Mouse (Mus musculus) midbrain, embryonic 10.5 days (tissue): ENCODE results near the gene Zfp429. TPM values are rescaled to one million over a fixed set of nuclear protein-coding genes. Genes with fewer than 3 reads are reported as not detected.

Experiments used
- DNase-seq: peaks from one replicate; pipeline ENCODE4 v3.0.0-alpha.2; 2017; ENCODE audit warnings: low spot score
- H3K27ac ChIP-seq: fragments of 300-500 bp; sonication (generic); replicated peaks from 2 replicates; pipeline ENCODE4 v1.5.1; 2016; ENCODE audit warnings: mild to moderate bottlenecking
- H3K27me3 ChIP-seq: fragments of 300-500 bp; sonication (generic); 2 replicates; pipeline ENCODE4 v1.6.1; 2016; ENCODE audit warnings: low read depth, mild to moderate bottlenecking; ENCODE audit not compliant: poor library complexity, severe bottlenecking
- H3K36me3 ChIP-seq: fragments of 300-500 bp; sonication (generic); 2 replicates; pipeline ENCODE4 v1.6.1; 2016; ENCODE audit warnings: mild to moderate bottlenecking, moderate library complexity
- H3K4me1 ChIP-seq: fragments of 300-500 bp; sonication (generic); 2 replicates; pipeline ENCODE4 v1.6.1; 2016
- H3K4me3 ChIP-seq: fragments of 300-500 bp; sonication (generic); 2 replicates; pipeline ENCODE4 v1.5.1; 2016; ENCODE audit warnings: mild to moderate bottlenecking, moderate library complexity
- H3K9me3 ChIP-seq: fragments of 300-500 bp; sonication (generic); replicated peaks from 2 replicates; pipeline ENCODE4 v1.6.1; 2016; ENCODE audit warnings: mild to moderate bottlenecking
- WGBS: fragments of 180-500 bp; shearing (Covaris S2); methylation state at CpG from one replicate; pipeline ENCODE4 v1.1.7; 2016; 5-methylcytosine and 5-hydroxymethylcytosine counted together
- polyA plus RNA-seq: library from polyadenylated mRNA; unstranded; fragments of >200 nt; fragmentation: Nextera tagmentation; extraction: Ambion mirVana; gene quantifications from 2 replicates; pipeline ENCODE4 v1.2.1, GENCODE M21; 2016

Zfp429 gene
- polyA plus RNA-seq, 1 experiment from 2014 or later = 4.3 TPM

DNA sequence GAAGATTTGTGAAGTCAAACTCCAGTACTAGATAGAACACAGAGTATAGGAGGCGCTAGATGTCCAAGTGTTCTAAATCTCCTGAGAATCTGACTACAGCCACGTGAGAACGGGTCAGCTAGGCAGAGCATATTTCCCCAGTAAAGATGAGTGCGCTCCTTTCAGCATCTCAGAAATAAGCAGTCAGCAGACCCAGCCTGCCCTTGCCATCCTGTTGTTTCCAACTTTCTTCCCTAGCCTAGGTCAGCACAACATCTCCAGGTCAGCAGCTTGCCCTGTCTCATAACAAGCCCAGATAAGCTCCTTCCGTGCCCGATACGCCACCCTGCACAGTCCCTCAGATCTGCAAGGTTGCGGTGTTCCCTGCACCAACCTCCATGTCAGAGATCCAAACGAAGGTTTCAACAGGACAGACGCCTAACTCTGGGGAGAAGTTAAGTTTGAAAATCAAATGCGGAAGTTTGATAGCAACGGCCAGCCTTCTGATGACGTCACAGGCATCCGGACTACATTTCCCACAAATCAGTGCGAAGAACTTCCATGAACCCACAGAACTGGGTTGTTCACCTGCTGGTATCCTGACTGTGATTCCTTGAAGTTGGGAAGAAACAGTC, 39.4 kb downstream of the Zfp429 start, which contains the start of the genes Gm28044 and Zfp953:
TSS of gene Gm28044 (minus strand) at position 406 of the 614 bp plus-strand sequence.
TSS of gene Zfp953 (minus strand) at position 475 of the 614 bp plus-strand sequence.
- Histone ChIP-seq H3K36me3 (no peaks in the 10 kb centered on the region), H3K4me1 (peaks cover 14% of the 10 kb centered on the region), H3K27me3 (no peaks in the 10 kb centered on the region), H3K9me3 (no peaks in the 10 kb centered on the region), H3K27ac (peak within 1 kb of the TSS; percentile 82), H3K4me3 (peak within 1 kb of the TSS; percentile 81)
- DNase-seq = peak; percentile 81
- WGBS = under 1% methylated on average over 15 of the region's 15 CpGs

DNA sequence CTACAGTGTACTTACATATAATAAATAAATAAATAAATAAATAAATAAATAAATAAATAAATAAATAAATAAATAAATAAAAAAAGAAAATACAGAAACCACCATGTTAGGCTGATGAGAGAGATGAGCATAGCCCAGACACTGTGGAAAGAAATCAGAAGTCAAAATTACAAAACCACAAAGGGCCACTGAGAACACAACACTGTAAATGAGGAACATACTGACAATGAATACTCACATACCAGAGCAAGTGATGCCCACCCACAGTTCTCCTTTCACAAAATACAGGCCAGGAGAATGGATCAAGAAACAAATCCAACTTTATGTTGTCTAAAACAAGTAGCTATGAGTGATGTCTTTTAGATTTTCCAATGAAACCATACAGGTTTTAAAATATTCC, 47.8 kb downstream of the Zfp429 start:
- no peak for DNase-seq
- Histone ChIP-seq H3K36me3 (no peaks in the 10 kb centered on the region), H3K27me3 (no peaks in the 10 kb centered on the region), H3K27ac (no peak overlapping the region), H3K4me1 (no peaks in the 10 kb centered on the region), H3K4me3 (no peak overlapping the region), H3K9me3 (no peaks in the 10 kb centered on the region)

DNA sequence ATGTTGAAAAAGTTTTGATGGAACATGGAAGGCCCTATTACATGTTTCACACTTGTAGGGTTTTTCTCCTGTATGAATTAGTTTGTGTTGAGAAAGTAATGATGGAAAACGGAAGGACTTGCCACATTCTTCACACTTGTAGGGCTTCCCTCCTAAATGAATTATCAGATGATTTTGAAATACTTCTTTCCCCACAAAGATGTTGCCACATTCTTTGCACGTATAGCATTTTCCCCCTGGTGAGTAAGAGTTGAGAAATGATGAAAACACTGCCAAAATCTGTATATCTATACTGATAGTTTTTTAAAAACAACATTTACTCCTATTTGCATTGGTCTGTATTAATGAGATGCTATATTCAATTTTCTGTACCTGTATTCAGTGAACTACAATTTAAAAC, 56.2 kb downstream of the Zfp429 start:
- no peak for DNase-seq
- H3K9me3 ChIP-seq = no peaks in the 10 kb centered on the region
- no peaks in the 10 kb centered on the region for H3K4me1 ChIP-seq
- H3K27me3 ChIP-seq = no peaks in the 10 kb centered on the region
- H3K27ac ChIP-seq = no peak overlapping the region
- WGBS = 89% methylated on average over 2 of the region's 2 CpGs
- H3K36me3 ChIP-seq = peaks cover 7% of the 10 kb centered on the region
- H3K4me3 ChIP-seq = no peak overlapping the region

Other genes starting within 250 kb of the Zfp429 start
- gene Rsl1, start 226.6 kb downstream of the Zfp429 start, polyA plus RNA-seq = 6.7 and 6.8 TPM in 2 replicates
- gene Zfp455, start 205.3 kb downstream of the Zfp429 start, polyA plus RNA-seq = 1.2 and 1.4 TPM in 2 replicates
- gene Zfp458, start 121.4 kb downstream of the Zfp429 start, polyA plus RNA-seq = 1.3 and 1.7 TPM in 2 replicates
- 0.37 and 0.59 TPM in 2 replicates for gene Zfp457, start 93.3 kb downstream of the Zfp429 start, polyA plus RNA-seq
- gene Zfp595, start 67.2 kb downstream of the Zfp429 start, polyA plus RNA-seq = 1.5 and 1.8 TPM in 2 replicates
- gene Gm28044, start 39.3 kb downstream of the Zfp429 start, polyA plus RNA-seq = not detected in 2 replicates
- gene Zfp953, start 39.2 kb downstream of the Zfp429 start, polyA plus RNA-seq = 0.97 and 1.0 TPM in 2 replicates
- 0.16 and 0.19 TPM in 2 replicates for gene Gm28041, start 24.1 kb downstream of the Zfp429 start, polyA plus RNA-seq
- 0.79 and 0.95 TPM in 2 replicates for gene Zfp456, start 24.0 kb downstream of the Zfp429 start, polyA plus RNA-seq
- 0.39 TPM in 2 replicates for gene Zfp459, start 21.6 kb upstream of the Zfp429 start, polyA plus RNA-seq
- 6.0 and 6.6 TPM in 2 replicates for gene Zfp874a, start 51.8 kb upstream of the Zfp429 start, polyA plus RNA-seq
- 1.4 and 1.6 TPM in 2 replicates for gene Zfp874b, start 84.4 kb upstream of the Zfp429 start, polyA plus RNA-seq
- 15.1 and 15.9 TPM in 2 replicates for gene Zfp58, start 100.7 kb upstream of the Zfp429 start, polyA plus RNA-seq
- gene Gm26965, start 126.3 kb upstream of the Zfp429 start, polyA plus RNA-seq = 0.29 TPM in 1 of 2 replicates, not detected in the other
- gene Zfp87, start 126.4 kb upstream of the Zfp429 start, polyA plus RNA-seq = 24.3 and 27.5 TPM in 2 replicates
- 17.7 and 19.0 TPM in 2 replicates for gene Zfp748, start 154.0 kb upstream of the Zfp429 start, polyA plus RNA-seq
- gene Zfp729b, start 209.9 kb upstream of the Zfp429 start, polyA plus RNA-seq = 3.2 and 3.7 TPM in 2 replicates
- not detected in 2 replicates for gene Gm49345, start 237.9 kb upstream of the Zfp429 start, polyA plus RNA-seq
- gene Zfp729a, start 238.0 kb upstream of the Zfp429 start, polyA plus RNA-seq = 2.2 and 3.3 TPM in 2 replicates